Mouse (Mus musculus): ENCODE measurements around the gene Dlgap1.

Gene Dlgap1

DNA sequence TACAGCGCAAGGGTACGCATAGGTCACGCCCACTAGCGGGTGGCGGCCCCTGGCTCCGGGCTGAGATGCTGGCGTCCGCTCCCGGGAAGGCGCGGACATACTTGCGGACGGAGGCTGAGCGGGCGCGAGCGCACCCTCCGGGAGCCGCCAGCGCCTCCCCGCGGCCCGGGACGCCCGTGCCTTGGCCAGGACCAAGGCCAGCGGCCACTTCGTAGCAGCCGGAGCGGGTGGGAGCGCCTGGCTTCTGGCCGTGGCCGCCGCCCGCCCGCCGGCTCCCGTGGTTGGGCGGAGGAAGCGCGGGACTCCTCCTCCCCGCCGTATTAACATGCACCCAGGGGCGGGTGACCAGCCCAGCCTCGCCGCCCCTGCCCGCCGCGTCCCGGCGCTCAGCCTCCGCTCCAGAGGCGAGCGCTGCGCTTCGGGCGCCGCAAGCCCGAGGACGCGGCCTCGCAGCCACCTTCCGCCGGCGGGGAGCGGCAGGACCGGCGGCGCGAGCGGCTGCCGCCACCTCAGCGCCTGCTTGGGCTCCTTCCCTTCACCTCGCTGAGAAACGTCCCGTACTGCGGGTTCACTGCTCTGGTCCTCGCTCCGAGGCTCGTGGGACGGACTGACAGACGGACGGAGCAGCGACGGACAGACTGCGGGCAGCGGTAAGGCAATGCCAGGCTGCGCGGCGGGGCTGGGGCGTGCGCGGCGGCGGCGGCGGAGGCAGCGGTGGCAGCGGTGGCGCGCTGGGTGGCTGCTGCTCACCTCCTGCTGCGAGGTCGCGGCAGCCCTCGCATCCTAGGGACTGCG is at the start of gene Dlgap1:
TSS of gene Dlgap1 (plus strand) at position 53 of the 795 bp plus-strand sequence.
- DNase-seq (ENCODE audit: low spot score) = peak; percentile 65

DNA sequence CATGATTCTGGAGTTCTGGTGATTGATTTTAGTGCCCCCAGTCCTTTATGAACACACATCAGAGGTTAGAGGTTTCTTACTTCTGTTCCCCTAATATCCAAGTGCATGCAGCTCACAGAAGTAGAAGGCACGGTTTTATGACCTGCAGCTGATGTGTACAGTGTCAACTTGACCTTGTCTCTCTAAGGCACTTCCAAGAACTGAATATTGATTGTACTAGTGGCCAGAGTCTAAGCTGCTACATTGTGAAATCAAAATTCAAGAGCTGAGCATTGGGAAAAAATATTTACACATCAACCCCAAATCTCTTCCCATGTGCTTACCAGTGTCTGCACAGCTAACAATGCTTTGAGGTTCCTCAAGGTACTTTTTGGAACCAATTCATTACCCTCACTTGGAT is 13.9 kb upstream of the Dlgap1 start:
- no peak for DNase-seq (ENCODE audit: low spot score)

DNA sequence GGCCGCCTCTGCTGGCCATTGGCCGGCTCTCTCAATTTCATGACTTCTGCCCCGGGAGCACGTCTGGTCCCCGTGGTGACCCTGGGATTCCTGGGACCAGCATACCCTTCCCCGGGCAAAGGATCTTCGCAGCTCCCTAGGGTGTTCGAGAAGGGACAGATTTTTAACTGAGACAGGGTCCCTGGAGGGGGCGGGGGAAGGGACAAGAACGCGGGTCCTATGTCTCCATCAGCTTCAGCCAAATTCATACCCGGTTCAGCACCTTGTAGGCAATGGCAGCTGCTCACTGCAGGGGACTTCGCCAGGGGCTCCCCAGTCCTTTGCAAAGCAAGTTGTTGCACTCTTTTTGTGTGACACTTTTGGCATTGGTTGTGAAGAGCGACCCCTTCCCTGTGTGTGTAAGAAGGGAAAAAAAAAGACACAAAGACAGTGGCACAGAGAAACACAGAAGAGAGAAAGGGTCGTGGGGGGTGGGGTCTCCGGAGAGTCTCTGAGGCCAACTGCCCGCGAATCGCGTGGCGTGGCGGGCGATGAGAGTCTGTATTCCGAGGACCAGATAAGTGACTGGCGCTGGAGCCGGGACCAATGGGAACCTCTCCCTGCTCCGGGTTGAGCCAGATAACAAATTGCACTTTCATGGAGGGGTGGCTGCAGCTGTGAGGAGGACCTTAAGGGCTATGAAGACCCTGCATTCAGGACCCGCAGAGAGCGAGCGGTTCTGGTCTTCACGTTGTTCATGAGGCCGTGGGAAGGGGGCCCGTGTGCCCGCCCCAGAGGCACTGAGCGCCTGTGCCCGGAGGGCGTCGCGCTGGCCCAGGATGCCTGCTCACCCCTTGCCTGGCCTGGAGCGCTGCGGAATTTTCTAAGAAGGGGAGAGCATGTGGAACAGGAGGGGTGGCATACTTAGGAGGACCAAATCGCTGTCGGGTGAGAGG is 1.2 kb downstream of the Dlgap1 start:
- no peak for DNase-seq (ENCODE audit: low spot score)

DNA sequence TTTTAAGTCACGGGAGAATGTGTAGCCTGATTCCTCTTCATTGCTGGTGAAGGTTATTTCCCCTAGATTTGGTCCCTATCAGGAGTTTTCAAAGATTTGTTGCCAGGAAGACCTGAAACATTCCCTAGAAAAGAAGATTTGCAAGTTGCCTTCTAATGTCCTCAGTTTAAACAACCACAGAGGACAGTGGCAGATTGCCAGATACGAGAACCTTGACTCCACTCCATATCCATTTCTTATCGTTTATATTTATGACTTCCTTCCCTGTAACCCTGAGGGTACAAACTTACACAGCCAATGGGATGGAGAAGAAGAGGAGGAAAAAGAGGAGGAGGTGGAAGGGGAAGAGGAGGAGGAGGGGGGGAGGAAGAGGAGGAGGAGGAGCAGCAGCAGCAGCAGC is 4.2 kb downstream of the Dlgap1 start:
- DNase-seq (ENCODE audit: low spot score) = no peak

DNA sequence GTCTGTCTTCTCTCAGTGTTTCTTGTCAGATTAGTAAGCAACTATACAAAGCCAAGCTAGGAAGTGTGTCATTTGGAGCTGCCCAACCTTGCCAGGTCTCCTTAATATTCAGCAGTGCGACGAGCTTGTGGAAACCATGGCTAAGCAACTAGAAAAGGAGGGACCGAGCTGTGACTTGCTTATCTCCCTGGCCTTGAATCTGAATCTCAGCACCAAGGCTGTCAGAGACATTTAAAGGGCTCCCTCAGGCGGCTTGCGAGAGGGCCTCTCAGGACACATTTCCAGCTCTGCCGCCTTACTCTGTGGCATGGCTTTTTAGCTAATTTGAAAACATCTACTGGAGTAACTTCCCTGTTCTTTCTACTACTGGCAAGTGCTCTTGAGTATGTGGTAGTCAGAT is 5.1 kb downstream of the Dlgap1 start:
- no peak for DNase-seq (ENCODE audit: low spot score)

DNA sequence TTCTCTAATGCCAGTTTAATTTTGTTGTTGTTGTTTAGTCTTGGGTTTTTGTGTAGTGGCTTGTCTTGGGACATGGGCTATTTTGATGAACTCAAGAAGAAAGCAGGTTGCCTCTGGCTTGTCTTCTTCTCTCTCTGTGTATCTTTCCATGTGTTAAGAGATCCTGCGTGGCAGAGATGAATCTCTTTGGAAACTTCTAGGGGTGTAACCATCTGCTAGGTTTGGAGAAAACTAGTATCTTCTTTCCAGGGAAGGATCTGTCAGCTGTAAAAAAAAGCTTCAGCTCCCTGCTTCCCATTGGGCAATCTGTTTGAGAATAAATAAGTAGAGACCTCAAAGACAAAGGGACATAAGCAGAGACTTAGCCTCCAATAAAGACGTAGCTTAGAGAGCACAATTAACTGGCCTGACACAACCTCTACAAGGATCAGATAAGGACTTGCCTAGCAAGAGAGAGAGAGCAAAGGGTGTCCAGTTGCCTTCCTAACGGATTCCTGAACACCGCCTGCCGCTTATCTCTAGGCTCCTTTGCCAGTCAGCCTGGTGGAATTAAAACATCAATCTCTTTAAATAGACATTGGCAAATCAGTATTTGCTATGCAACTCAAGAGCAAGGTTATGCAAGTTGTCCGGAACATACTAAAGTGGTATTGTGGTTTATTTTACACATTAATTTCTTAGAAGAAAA is 13.5 kb downstream of the Dlgap1 start:
- DNase-seq (ENCODE audit: low spot score) = no peak

DNA sequence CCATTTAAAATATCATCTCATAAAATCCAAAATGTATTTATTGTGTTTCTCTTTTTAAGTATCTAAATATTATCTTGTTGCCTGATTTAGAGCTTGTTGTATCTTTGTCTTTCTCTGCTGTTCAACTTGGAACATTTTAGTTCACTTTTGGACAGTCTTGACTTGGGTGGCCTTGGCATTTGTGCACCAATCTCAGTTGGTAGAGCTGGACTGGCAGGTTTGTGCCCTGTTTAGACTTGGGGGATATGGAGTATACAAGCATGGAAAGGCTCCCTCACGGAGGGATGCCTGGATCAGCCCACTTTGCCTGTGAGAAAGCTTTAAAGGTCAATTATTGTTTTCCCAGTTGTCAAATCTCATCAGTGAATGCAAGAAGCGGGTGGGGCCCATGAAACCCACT is 27.5 kb downstream of the Dlgap1 start:
- no peak for DNase-seq (ENCODE audit: low spot score)

DNA sequence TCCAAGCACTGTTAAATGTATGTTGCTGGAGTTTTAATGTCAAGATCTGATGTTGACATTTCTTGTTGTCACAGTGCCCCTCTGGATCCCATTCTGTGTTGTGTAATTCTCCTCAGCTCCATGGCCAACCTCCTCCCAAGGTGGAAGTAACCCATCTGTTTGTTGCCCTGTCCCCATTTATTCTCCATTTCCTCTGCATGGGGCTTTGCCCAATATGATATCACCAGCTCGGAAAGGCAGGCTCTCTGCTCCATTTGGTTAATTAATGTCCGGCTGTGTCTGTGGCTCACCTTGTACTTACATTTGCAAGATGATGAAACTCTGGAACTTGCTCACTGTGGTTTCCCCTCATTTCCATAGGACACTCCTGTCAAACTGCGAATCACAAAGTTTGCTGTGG is 33.2 kb downstream of the Dlgap1 start:
- DNase-seq (ENCODE audit: low spot score) = no peak

DNA sequence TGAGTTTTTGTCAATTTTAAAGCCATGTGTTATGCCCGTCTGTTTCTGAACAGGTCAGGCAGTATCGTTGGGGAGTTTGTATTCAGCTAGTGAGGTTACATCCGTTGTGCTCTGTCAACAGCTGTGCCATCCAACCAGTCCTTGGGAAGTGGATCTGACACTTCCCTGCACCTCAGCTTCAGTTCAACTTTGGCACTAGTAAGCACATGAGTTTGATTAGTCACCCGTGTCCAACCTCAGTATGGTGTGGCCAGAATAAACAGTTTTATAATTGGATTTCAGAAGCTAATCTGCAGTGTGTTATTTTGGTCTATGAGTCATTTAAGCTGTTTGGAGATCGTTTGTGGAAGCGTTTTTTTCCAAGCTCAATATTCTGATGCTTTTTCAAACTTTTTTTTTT is 35.8 kb downstream of the Dlgap1 start:
- DNase-seq (ENCODE audit: low spot score) = no peak

DNA sequence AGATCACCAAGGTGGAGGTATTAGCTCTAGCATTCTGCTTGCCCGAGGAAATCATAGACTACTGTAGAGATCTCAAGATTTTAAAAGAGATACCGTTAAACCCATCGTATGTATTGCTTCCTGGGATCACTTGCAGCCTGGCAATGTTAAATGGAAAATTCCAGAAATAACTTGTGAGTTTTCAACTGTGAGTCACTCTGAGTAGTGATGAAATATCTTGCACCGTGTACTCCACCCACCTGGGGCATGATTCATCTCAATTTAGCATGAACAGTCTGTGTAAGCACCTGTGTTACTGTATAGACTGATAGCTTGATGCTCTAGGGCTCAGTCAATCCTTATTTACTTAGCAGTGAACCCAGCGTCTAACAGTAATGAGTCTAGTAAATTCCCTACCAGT is 38.7 kb downstream of the Dlgap1 start:
- no peak for DNase-seq (ENCODE audit: low spot score)

DNA sequence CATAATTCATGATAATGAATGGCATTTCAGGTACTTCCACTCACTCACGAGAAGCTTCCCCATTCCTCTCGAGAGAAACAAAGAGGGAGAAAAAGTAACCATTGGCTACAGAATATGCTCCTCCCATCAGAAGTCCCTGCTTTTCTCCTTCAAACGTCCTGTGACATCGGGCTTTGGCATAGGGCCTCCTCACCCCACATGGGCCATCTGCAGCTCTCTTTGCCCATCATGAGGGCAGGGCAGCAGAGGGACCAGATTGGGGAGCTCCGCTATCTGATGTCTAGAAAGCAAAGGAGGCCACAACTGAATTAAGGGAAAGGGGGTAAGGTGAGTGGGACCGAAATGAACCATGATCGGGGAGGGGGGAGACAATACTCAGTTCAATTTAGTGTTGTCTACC is 47.6 kb downstream of the Dlgap1 start:
- no peak for DNase-seq (ENCODE audit: low spot score)

DNA sequence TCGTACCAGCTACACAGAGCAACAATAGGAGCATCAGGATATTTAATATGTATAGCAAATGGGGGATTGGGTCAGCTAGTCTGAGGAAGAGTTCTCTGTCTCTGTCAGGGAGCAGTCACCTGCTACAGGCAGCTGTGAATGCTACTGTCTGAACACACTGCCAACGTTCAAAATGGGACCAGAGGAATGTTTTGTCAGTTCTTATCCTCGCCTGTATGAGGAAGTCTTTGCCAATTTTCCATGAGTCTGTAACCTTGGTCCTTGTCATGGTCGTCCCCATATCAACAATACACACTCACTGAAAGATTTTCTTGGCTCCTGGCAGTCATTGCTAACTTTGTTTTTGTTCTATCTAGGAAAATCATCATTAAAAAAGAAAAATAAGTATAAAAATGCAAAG is 51.5 kb downstream of the Dlgap1 start:
- no peak for DNase-seq (ENCODE audit: low spot score)

DNA sequence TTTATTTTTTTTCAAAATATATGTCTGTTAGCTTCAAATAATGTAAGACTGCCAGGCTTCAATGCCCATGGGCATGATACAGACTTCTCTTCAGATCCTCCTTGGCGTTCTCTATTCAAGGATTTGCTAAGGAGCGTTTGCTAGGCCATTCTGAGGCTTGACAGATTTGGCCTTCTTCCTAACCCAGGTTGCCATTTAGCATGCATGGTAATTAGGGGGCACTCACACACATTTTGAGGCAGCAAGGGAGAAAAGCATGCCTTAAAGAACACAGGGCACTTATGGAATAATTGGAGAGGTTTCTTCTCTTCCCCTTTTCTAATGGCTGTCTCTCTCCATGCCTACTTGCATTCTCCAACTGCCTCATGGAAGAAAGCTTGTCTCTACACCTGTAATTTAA is 53.7 kb downstream of the Dlgap1 start:
- no peak for DNase-seq (ENCODE audit: low spot score)

DNA sequence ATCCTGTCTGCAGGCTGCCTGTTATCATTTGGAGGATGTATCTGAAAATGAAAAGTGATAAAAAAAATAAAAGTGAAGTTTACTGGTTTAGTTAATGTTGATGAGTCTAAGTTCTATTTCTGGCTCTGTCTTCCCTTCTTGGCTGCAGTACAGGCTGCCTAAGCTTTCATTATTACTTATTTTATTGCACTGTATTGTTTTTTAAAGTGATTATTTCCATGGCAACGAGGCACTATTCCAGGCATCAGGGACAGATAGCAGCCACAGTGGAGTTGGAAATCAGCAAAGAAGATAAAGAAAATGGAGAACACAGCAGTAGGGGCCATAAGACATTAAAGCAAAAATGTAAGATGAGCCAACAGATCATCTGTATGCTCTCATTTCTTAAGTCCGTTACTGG is 66.0 kb downstream of the Dlgap1 start:
- DNase-seq (ENCODE audit: low spot score) = no peak

DNA sequence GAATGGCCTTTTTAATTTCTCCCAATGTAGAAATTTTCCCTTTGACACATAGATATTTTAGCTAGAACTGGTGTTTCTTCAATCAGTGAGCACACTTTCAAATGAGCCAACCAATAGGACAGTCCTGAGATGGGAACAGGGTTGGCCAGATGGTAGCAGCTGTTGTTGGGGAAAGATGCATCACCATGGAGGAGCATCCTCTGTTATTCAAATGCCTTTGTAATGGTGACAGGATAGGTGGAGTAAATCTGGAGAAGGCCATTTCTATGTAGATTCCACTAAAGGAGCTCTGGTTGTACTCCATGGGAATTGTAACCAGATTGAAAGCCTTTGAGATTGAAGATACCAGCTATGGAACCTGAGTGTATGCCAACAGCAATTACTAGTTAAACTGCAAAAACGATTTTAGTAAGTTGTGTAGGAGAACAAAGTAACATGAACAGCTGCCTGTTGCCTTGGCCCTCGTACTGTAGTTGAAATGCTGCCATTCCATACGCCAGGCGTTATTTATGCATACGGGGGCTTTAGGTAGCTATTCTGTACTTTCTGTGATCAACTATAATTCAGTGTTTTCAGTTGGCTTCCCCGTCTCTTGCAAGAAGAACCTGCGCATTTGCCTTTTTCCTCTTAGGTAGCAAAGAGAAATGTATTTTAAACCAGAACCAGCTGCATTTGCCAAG is 72.0 kb downstream of the Dlgap1 start:
- no peak for DNase-seq (ENCODE audit: low spot score)

DNA sequence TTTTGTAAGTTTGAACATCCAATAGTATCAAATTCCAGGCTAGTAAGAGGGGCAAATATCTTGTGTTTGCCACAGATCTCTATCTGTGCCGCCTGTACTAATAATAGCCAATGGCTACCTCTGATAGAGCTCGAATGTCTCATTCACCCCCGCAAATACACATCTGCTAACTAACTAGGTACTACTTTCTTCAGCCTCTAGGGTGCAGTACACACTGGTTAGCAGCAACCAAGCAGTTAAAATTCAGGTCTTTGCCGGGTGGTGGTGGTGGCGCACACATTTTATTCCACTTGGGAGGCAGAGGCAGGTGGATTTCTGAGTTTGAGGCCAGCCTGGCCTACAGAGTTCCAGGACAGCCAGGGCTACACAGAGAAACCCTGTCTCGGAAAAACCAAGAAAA is 99.4 kb downstream of the Dlgap1 start:
- no peak for DNase-seq (ENCODE audit: low spot score)

DNA sequence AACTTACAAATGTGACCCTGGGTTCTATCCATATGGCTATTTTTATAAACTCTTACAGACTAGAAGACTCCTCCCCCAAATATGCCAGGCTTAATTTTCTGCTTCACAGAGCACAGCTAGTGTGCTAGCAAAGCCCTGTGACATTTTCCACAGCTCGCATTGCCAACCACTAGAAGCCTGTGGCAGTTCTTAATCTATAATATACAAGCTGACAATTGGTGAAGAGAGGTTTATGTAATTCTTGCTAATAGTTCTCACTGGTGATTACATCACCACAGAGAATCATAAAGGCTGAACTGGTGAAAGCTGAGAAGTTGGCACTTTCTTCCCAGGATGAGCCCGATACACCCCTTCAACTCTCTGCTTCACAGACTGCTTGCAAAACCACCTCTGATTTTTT is 103.2 kb downstream of the Dlgap1 start:
- DNase-seq (ENCODE audit: low spot score) = no peak

DNA sequence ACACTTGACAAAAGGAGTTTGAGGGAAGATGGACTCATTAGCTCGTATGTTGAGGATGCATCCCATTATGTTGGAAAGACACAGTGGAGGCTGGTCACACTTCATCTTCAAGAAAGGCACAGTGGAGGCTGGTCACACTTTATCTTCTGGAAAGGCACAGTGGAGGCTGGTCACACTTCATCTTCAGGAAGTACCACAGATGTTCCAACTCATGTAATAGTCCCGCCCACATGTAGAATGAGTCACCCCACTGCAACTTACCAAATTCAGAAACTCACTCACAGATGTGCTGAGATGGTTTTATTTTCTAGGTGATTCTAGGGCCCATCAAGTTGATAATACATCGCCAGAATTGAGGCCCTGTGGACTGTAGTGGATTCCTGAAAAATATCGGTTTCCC is 119.3 kb downstream of the Dlgap1 start:
- no peak for DNase-seq (ENCODE audit: low spot score)

DNA sequence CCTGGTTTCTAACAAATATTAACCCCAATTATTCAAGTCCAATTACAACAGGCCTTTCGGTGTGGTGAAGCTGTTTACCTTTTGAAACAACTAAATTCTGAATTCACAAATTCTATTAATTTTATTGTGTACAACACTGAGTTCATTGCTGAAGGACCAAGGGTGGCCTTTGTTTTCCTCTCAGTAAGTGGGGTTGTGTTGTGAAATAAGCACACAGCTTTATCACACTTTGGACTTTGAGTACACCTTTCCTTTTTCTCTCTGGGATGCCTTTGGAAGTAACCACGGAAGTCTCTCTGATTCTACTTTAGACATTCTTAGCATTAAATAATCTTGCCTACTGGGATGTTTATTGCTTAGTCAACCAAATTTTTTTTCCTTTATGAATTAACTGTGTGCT is 121.9 kb downstream of the Dlgap1 start:
- DNase-seq (ENCODE audit: low spot score) = no peak

DNA sequence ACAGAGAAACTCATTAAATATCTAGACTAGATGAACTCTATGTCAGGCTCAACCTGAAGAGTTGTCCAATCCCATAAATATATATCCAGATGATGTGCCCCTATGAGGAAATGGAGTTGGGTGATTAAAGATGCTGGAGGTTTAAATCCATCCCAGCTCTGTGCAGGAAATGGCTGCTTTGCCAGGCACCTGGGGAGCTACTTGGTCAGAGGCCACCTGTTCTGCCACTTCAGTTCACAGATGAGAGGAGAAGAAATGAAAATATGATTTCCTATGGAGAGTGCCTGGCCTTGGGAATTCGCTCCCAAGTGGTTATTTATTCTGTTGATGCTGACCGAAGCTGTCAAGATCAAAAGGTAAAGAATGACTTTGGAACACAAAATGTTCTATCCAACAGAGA is 160.3 kb downstream of the Dlgap1 start:
- DNase-seq (ENCODE audit: low spot score) = no peak

DNA sequence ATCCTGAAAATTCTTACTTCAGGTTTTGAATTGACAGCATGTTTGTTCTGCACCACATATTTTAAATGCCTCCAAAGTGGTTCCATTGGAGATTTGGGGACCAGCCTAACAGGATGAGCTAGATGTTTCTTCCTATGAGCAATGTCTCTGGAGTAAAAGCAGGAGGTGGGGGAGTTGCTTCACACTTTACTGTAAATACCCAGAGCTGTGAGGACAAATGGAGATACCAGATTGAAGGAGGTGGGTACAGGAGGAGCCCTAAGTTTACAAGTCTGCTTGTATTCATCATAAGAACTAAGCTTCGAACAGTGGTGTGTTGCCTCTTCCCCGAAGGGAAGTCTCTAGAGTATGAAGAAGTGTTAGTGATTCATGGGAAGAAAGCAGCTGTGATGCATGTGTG is 201.0 kb downstream of the Dlgap1 start:
- DNase-seq (ENCODE audit: low spot score) = no peak

DNA sequence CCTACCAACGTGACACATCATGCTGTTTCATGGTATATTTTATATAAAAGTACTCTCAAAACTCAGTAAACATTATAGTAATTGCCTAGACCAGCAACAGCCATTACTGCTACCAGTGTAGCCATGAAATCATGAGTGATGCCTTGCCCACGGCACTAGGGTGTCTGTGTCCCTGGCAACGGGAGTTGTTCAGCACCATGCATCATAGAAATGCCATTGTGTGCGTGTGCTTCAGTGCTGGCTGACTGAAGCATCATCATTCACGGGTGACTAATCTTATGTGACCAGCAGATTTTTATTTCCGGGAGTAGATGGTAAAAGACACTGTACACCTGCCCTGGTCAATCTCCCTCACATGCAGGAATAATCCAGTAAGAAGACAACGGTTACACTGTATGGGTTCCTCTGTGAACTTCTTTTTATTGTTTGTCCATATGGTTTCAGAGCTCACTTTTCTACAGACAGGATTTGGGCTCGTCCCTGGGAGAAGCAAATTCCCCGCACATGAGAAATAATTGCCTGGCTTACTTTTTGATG is 203.7 kb downstream of the Dlgap1 start:
- DNase-seq (ENCODE audit: low spot score) = no peak

Data from urinary bladder, postnatal 14 days (tissue).